8 mouse cellular contexts compared by ENCODE assay signal in the genomic region with DNA sequence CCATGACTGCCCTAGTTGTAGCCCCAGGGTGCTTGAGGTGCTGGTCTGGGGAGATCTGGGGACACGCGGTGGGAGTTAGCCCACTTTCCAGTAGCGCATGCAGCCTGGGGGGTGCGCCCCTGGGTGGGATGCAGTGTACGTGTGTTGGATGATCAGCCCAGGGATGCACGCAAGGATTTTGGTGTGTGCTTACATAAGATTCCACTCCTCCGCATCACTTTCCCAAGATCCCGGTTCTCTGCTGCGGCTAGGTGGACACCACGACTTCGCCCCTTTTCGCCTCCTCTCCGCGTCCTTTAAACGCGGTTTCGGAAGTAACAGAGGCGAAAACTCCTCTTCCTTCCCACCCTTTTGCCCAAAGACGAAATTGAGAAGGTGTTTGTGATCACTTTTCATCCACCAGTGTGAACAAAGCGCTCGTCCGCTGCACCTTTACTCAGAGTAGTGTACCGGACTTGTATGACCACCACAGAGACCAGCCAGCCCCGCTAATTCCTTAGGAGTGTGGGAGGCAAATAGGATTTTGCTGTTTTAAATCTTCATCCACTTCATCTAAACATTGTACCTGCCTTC. TPM values are rescaled to one million over a fixed set of nuclear protein-coding genes. Genes with fewer than 3 reads are reported as not detected.
DNase-seq lines count a peak whose midpoint lies in the region; ATAC-seq and TF ChIP-seq lines count a peak whose summit lies in the region.

No protein-coding gene starts in this region.

- H3K27me3 ChIP-seq in heart, embryonic 14.5 days (ENCODE audit: control insufficient read depth, insufficient read depth, low read length): peaks cover 50% of the 10 kb centered on the region
- H3K27me3 ChIP-seq in heart, embryonic 16.5 days (ENCODE audit: control insufficient read depth, insufficient read depth, low read length): peaks cover 38% of the 10 kb centered on the region
- H3K27me3 ChIP-seq in liver, embryonic 15.5 days: peaks cover 71% of the 10 kb centered on the region
- H3K27me3 ChIP-seq in stomach, postnatal 0 days (ENCODE audit: control insufficient read depth, insufficient read depth, low read length): no peaks in the 10 kb centered on the region

- peak; percentile 5; the same call in 1 of the 2 replicates for ATAC-seq in heart, embryonic 14.5 days (ENCODE audit: insufficient number of reproducible peaks, insufficient read depth, low FRiP score, low read depth)
- ATAC-seq in heart, embryonic 16.5 days (replicated peaks; ENCODE audit: extremely low read depth, insufficient read depth, low FRiP score): no peak
- no peak for ATAC-seq in liver, embryonic 15.5 days (ENCODE audit: insufficient read depth)
- ATAC-seq in stomach, postnatal 0 days (ENCODE audit: low FRiP score, low TSS enrichment): no peak; the same call in 1 of the 2 replicates

- peak overlapping the region; percentile 82 for H3K9ac ChIP-seq in heart, embryonic 14.5 days (ENCODE audit: low read length)
- H3K9ac ChIP-seq in heart, embryonic 16.5 days (ENCODE audit: low read length): peak overlapping the region; percentile 87
- no peak overlapping the region for H3K9ac ChIP-seq in liver, embryonic 15.5 days
- H3K9ac ChIP-seq in stomach, postnatal 0 days (ENCODE audit: low read length): peak overlapping the region; percentile 91

- H3K4me3 ChIP-seq in heart, embryonic 14.5 days (ENCODE audit: control insufficient read depth in 1 of 2, insufficient read depth in 1 of 2, low read depth in 1 of 2, low read length in 2 of 2): peak overlapping the region; percentile 83 to 88
- H3K4me3 ChIP-seq in brown adipose tissue, adult 24 weeks (ENCODE audit: insufficient read depth, low read depth, low read length): peak overlapping the region; percentile 74
- peak overlapping the region; percentile 77 for H3K4me3 ChIP-seq in heart, embryonic 16.5 days (ENCODE audit: low read length)
- peak overlapping the region; percentile 62 for H3K4me3 ChIP-seq in liver, embryonic 15.5 days (replicated peaks)
- H3K4me3 ChIP-seq in stomach, postnatal 0 days (ENCODE audit: low read depth, low read length): peak overlapping the region; percentile 95

- H3K36me3 ChIP-seq in heart, embryonic 14.5 days (ENCODE audit: control insufficient read depth, insufficient read depth, low read length): no peaks in the 10 kb centered on the region
- H3K36me3 ChIP-seq in heart, embryonic 16.5 days (ENCODE audit: control insufficient read depth, insufficient read depth): no peaks in the 10 kb centered on the region
- H3K36me3 ChIP-seq in liver, embryonic 15.5 days (replicated peaks): no peaks in the 10 kb centered on the region
- H3K36me3 ChIP-seq in stomach, postnatal 0 days (ENCODE audit: control insufficient read depth, insufficient read depth, low read length): no peaks in the 10 kb centered on the region

- H3K4me1 ChIP-seq in heart, embryonic 14.5 days (ENCODE audit: control insufficient read depth in 2 of 2, insufficient read depth in 2 of 2, low read length in 2 of 2): peaks cover 6 to 7% of the 10 kb centered on the region in 2 experiments; a peak in 3 of 4 replicates
- H3K4me1 ChIP-seq in brown adipose tissue, adult 24 weeks (ENCODE audit: control insufficient read depth, insufficient read depth, insufficient read length, low read length): peaks cover 2% of the 10 kb centered on the region; the same call in 1 of the 2 replicates
- H3K4me1 ChIP-seq in heart, embryonic 16.5 days (ENCODE audit: control insufficient read depth, insufficient read depth, low read length): peaks cover 13% of the 10 kb centered on the region
- peaks cover 9% of the 10 kb centered on the region for H3K4me1 ChIP-seq in liver, embryonic 15.5 days (replicated peaks)
- no peaks in the 10 kb centered on the region; the same call in 1 of the 2 replicates for H3K4me1 ChIP-seq in stomach, postnatal 0 days (replicated peaks; ENCODE audit: control insufficient read depth, insufficient read depth)

- H3K9me3 ChIP-seq in heart, embryonic 14.5 days (ENCODE audit: control insufficient read depth, low read length): no peaks in the 10 kb centered on the region; the same call in 1 of the 2 replicates
- H3K9me3 ChIP-seq in heart, embryonic 16.5 days (replicated peaks; ENCODE audit: control insufficient read depth, low read length): no peaks in the 10 kb centered on the region
- no peaks in the 10 kb centered on the region for H3K9me3 ChIP-seq in liver, embryonic 15.5 days (replicated peaks)
- no peaks in the 10 kb centered on the region for H3K9me3 ChIP-seq in stomach, postnatal 0 days (ENCODE audit: control insufficient read depth, low read length)

- no peak overlapping the region for H3K27ac ChIP-seq in heart, embryonic 14.5 days (replicated peaks in 1 of 2; ENCODE audit: control insufficient read depth in 1 of 2, insufficient read depth in 1 of 2, low read depth in 2 of 2, low read length in 2 of 2)
- no peak overlapping the region for H3K27ac ChIP-seq in brown adipose tissue, adult 24 weeks (replicated peaks; ENCODE audit: low read depth, low read length)
- H3K27ac ChIP-seq in heart, embryonic 16.5 days (ENCODE audit: low read length): no peak overlapping the region
- no peak overlapping the region for H3K27ac ChIP-seq in liver, embryonic 15.5 days (replicated peaks)
- H3K27ac ChIP-seq in stomach, postnatal 0 days (replicated peaks): no peak overlapping the region

- no peak for TF ChIP-seq EP300 in stomach, postnatal 0 days (optimal IDR thresholded peaks at IDR 0.05)

- no peak for DNase-seq in heart, adult 18-20 months
- no peak for DNase-seq in stomach, postnatal 0 days (ENCODE audit: low spot score)
- DNase-seq in adipocyte (ENCODE audit: low spot score): no peak
- DNase-seq in ovary, postnatal 36 days (ENCODE audit: low spot score): no peak

- WGBS in heart, embryonic 14.5 days: 8% methylated on average over 24 of the region's 24 CpGs
- WGBS in heart, embryonic 16.5 days: 10% methylated on average over 24 of the region's 24 CpGs
- WGBS in liver, embryonic 15.5 days (ENCODE audit: insufficient replicate concordance): 8% methylated on average over 24 of the region's 24 CpGs
- 14% methylated on average over 24 of the region's 24 CpGs for WGBS in stomach, postnatal 0 days

- H3K4me2 ChIP-seq in heart, embryonic 14.5 days (ENCODE audit: low read length): peak overlapping the region; percentile 99
- peak overlapping the region; percentile 88 for H3K4me2 ChIP-seq in heart, embryonic 16.5 days (ENCODE audit: low read depth, low read length)
- peak overlapping the region; percentile 73 for H3K4me2 ChIP-seq in liver, embryonic 15.5 days
- peak overlapping the region; percentile 99 for H3K4me2 ChIP-seq in stomach, postnatal 0 days (replicated peaks; ENCODE audit: low read depth)

- no peak for TF ChIP-seq CTCF in stomach, postnatal 0 days (IDR thresholded peaks at IDR 0.05; ENCODE audit: low read depth)

RNA-seq across cellular contexts. Expression of gene Clstn1, which starts 1.4 kb away (rescaled TPM):
- polyA plus RNA-seq in heart, embryonic 14.5 days (2014; fragmentation: Nextera tagmentation; extraction: Ambion mirVana): 18.2 and 18.5 TPM in 2 replicates
- 10 to 100 TPM; 96.1 to 96.2 TPM for total RNA-seq in heart, adult 18-20 months (2021)
- polyA plus RNA-seq in brown adipose tissue, adult 24 weeks (2012; ENCODE audit: insufficient read depth, insufficient read length, missing spikeins): 15.4 and 16.9 TPM in 2 replicates
- polyA plus RNA-seq in heart, embryonic 16.5 days (2015; fragmentation: Nextera tagmentation; extraction: Ambion mirVana): 6.7 and 16.8 TPM in 2 replicates
- polyA plus RNA-seq in liver, embryonic 15.5 days (2015; fragmentation: Nextera tagmentation; extraction: Ambion mirVana): 2.0 and 2.5 TPM in 2 replicates
- 28.6 and 30.5 TPM in 2 replicates for polyA plus RNA-seq in stomach, postnatal 0 days (2015; fragmentation: Nextera tagmentation; extraction: Ambion mirVana)
